Mouse (Mus musculus) liver, postnatal 0 days (tissue): ENCODE results near the gene Mgat5. TPM values are rescaled to one million over a fixed set of nuclear protein-coding genes. Genes with fewer than 3 reads are reported as not detected.

Experiments used
- ATAC-seq: fragments of 200-750 bp; cut with Nextera tagmentation; 2 replicates; pipeline ENCODE4 v1.8.0; 2017; ENCODE audit warnings: mild to moderate bottlenecking, moderate library complexity
- DNase-seq: peaks from one replicate; pipeline ENCODE4 v3.0.0-alpha.2; 2016
- H3K27ac ChIP-seq: fragments of 300-500 bp; sonication (generic); 2 replicates; pipeline ENCODE4 v1.5.1; 2014; ENCODE audit warnings: antibody characterized with exemption, moderate library complexity, mild to moderate bottlenecking, low read depth
- H3K27me3 ChIP-seq: fragments of 300-500 bp; sonication (generic); 2 replicates; pipeline ENCODE4 v1.6.1; 2014; ENCODE audit warnings: low read length, control low read depth, mixed read lengths; ENCODE audit not compliant: insufficient read depth
- H3K36me3 ChIP-seq: fragments of 300-500 bp; sonication (generic); replicated peaks from 2 replicates; pipeline ENCODE4 v1.6.1; 2014; ENCODE audit warnings: mild to moderate bottlenecking, control low read depth, low read length, moderate library complexity, mixed read lengths; ENCODE audit not compliant: insufficient read depth
- H3K4me1 ChIP-seq: fragments of 300-500 bp; sonication (generic); 2 replicates; pipeline ENCODE4 v1.6.1; 2014; ENCODE audit warnings: antibody characterized with exemption, mild to moderate bottlenecking, control low read depth; ENCODE audit not compliant: insufficient read depth
- H3K4me2 ChIP-seq: fragments of 300-500 bp; sonication (generic); 2 replicates; pipeline ENCODE4 v1.6.1; 2014; ENCODE audit warnings: low read depth, mild to moderate bottlenecking, low read length, moderate library complexity, mixed read lengths
- H3K4me3 ChIP-seq: fragments of 300-500 bp; sonication (generic); 2 replicates; pipeline ENCODE4 v1.5.1; 2014; ENCODE audit warnings: low read depth, low read length
- H3K9ac ChIP-seq: fragments of 300-500 bp; sonication (generic); replicated peaks from 2 replicates; pipeline ENCODE4 v1.6.1; 2014; ENCODE audit warnings: mild to moderate bottlenecking, moderate library complexity
- H3K9me3 ChIP-seq: fragments of 300-500 bp; sonication (generic); 2 replicates; pipeline ENCODE4 v1.6.1; 2016; ENCODE audit warnings: mild to moderate bottlenecking, control low read depth, low read length, mixed read lengths
- CTCF ChIP-seq: sonication (generic); IDR thresholded peaks from 2 replicates; pipeline ENCODE4 v1.5.1; 2016; ENCODE audit warnings: antibody characterized with exemption, low read depth
- EP300 ChIP-seq: IDR thresholded peaks from 2 replicates; pipeline ENCODE4 v1.6.1; 2016; ENCODE audit warnings: antibody characterized with exemption, low read depth, mild to moderate bottlenecking
- WGBS: fragments of 180-500 bp; shearing (Covaris S2); extraction: QIAGEN DNeasy Blood & Tissue Kit; methylation state at CpG from one replicate; pipeline ENCODE4 v1.1.7; 2014; ENCODE audit not compliant: insufficient replicate concordance; 5-methylcytosine and 5-hydroxymethylcytosine counted together
- polyA plus RNA-seq: library from polyadenylated mRNA; unstranded; fragments of >200 nt; fragmentation: Nextera tagmentation; extraction: Ambion mirVana; gene quantifications from 2 replicates; pipeline ENCODE4 v1.2.1, GENCODE M21; 2015

Gene Mgat5
- polyA plus RNA-seq, 1 experiment from 2014 or later = 0.86 TPM

- H3K4me1 ChIP-seq = no peaks in the 10 kb centered on the region
- no peak overlapping the region for H3K9ac ChIP-seq
- no peaks in the 10 kb centered on the region for H3K27me3 ChIP-seq
- no peak overlapping the region for H3K4me3 ChIP-seq
- 83% methylated on average over 3 of the region's 3 CpGs for WGBS
- no peak for TF ChIP-seq EP300
- no peak overlapping the region for H3K4me2 ChIP-seq
- no peaks in the 10 kb centered on the region for H3K9me3 ChIP-seq
- H3K36me3 ChIP-seq = no peaks in the 10 kb centered on the region
- no peak for DNase-seq
- ATAC-seq = no peak
- no peak overlapping the region for H3K27ac ChIP-seq
Measured at GRCm38 (mm10) chr1:127275572-127276324, 70.9 kb downstream of the Mgat5 start.

GRCm38 (mm10) chr1:127278067-127278466 is 73.3 kb downstream of the Mgat5 start:
- no peak overlapping the region for H3K4me3 ChIP-seq
- H3K27me3 ChIP-seq = no peaks in the 10 kb centered on the region
- no peak for ATAC-seq
- H3K9ac ChIP-seq = no peak overlapping the region
- TF ChIP-seq CTCF = no peak
- TF ChIP-seq EP300 = no peak
- no peaks in the 10 kb centered on the region for H3K9me3 ChIP-seq
- WGBS = 78% methylated on average over 3 of the region's 3 CpGs
- H3K27ac ChIP-seq = no peak overlapping the region
- DNase-seq = no peak
- no peak overlapping the region for H3K4me2 ChIP-seq
- H3K4me1 ChIP-seq = no peaks in the 10 kb centered on the region
- no peaks in the 10 kb centered on the region for H3K36me3 ChIP-seq

GRCm38 (mm10) chr1:127280256-127280655 is 75.4 kb downstream of the Mgat5 start:
- WGBS = 92% methylated on average over 1 of the region's 1 CpGs
- no peak overlapping the region for H3K4me3 ChIP-seq
- TF ChIP-seq CTCF (peak; percentile 47), EP300 (no peak)
- H3K27me3 ChIP-seq = no peaks in the 10 kb centered on the region
- no peak overlapping the region for H3K27ac ChIP-seq
- H3K4me2 ChIP-seq = no peak overlapping the region
- ATAC-seq (no peak), DNase-seq (peak; percentile 28)
- H3K36me3 ChIP-seq = no peaks in the 10 kb centered on the region
- H3K9me3 ChIP-seq = no peaks in the 10 kb centered on the region
- H3K4me1 ChIP-seq = no peaks in the 10 kb centered on the region
- no peak overlapping the region for H3K9ac ChIP-seq

GRCm38 (mm10) chr1:127284975-127285374 is 80.2 kb downstream of the Mgat5 start:
- ATAC-seq (no peak), DNase-seq (no peak)
- WGBS = 84% methylated on average over 3 of the region's 3 CpGs
- no peaks in the 10 kb centered on the region for H3K27me3 ChIP-seq
- no peak overlapping the region for H3K9ac ChIP-seq
- no peaks in the 10 kb centered on the region for H3K4me1 ChIP-seq
- H3K27ac ChIP-seq = no peak overlapping the region
- H3K4me3 ChIP-seq = no peak overlapping the region
- TF ChIP-seq CTCF = no peak
- no peak for TF ChIP-seq EP300
- H3K36me3 ChIP-seq = no peaks in the 10 kb centered on the region
- no peaks in the 10 kb centered on the region for H3K9me3 ChIP-seq
- H3K4me2 ChIP-seq = no peak overlapping the region

- ATAC-seq (no peak), DNase-seq (no peak)
- WGBS = 84% methylated on average over 6 of the region's 6 CpGs
- Histone ChIP-seq H3K9me3 (no peaks in the 10 kb centered on the region), H3K27me3 (no peaks in the 10 kb centered on the region), H3K9ac (no peak overlapping the region), H3K36me3 (no peaks in the 10 kb centered on the region), H3K27ac (no peak overlapping the region), H3K4me1 (peaks cover 4% of the 10 kb centered on the region; the same call in 1 of the 2 replicates), H3K4me2 (no peak overlapping the region), H3K4me3 (no peak overlapping the region)
- no peak for TF ChIP-seq CTCF
- TF ChIP-seq EP300 = no peak
Measured at GRCm38 (mm10) chr1:127287505-127287904, 82.7 kb downstream of the Mgat5 start.

- no peak for ATAC-seq
- Histone ChIP-seq H3K36me3 (no peaks in the 10 kb centered on the region), H3K27me3 (no peaks in the 10 kb centered on the region), H3K9me3 (no peaks in the 10 kb centered on the region), H3K4me1 (peaks cover 4% of the 10 kb centered on the region; the same call in 1 of the 2 replicates), H3K4me2 (no peak overlapping the region), H3K27ac (no peak overlapping the region), H3K9ac (no peak overlapping the region), H3K4me3 (no peak overlapping the region)
- no peak for TF ChIP-seq EP300
- no peak for TF ChIP-seq CTCF
- DNase-seq = no peak
- WGBS = 63% methylated on average over 9 of the region's 9 CpGs
Measured at GRCm38 (mm10) chr1:127290879-127291278, 86.1 kb downstream of the Mgat5 start.
